Mouse (Mus musculus): Measurements from ENCODE around the gene Txnrd2.

Txnrd2 gene

DNA sequence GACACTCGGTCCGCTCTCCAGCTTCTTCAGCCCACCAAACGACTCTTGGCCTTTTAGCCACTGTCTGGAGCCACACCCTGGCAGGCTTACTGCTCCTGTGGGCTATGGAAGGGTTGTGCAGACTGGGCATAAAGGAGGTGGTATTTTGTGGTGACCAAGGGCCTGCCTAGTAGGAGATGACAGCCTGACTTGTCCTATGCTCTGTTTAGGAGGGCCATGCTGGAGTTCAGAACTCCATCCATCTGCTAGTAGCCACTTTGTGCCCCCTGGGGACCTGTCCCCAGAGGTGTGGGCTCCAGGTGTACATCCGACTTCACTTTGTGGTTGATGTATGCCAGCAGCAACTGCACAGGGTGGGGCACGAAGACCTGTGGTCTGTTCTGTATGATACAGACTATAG lies 32.6 kb upstream of the Txnrd2 start:
- no peak for ATAC-seq (ENCODE audit: low TSS enrichment)

DNA sequence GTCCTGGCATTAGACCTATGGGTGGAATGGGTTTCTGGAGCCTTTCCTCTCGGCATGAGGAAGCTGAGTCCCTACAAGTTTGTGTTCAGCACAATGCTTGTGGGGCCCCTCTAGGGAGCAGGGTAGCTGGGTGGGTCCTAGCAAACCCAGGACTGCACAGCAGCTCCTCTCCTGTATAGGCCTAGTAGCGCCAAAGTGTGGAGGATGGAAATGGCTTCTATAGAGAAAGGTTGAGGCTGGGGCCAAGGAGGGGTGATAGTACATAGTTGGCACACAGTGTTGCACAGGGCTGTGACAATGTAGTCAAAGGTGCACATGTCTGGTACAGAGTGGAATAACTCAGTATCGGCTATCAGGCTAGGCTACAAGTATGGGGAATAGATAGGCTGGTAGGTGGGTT lies 32.1 kb upstream of the Txnrd2 start:
- no peak for ATAC-seq (ENCODE audit: low TSS enrichment)

DNA sequence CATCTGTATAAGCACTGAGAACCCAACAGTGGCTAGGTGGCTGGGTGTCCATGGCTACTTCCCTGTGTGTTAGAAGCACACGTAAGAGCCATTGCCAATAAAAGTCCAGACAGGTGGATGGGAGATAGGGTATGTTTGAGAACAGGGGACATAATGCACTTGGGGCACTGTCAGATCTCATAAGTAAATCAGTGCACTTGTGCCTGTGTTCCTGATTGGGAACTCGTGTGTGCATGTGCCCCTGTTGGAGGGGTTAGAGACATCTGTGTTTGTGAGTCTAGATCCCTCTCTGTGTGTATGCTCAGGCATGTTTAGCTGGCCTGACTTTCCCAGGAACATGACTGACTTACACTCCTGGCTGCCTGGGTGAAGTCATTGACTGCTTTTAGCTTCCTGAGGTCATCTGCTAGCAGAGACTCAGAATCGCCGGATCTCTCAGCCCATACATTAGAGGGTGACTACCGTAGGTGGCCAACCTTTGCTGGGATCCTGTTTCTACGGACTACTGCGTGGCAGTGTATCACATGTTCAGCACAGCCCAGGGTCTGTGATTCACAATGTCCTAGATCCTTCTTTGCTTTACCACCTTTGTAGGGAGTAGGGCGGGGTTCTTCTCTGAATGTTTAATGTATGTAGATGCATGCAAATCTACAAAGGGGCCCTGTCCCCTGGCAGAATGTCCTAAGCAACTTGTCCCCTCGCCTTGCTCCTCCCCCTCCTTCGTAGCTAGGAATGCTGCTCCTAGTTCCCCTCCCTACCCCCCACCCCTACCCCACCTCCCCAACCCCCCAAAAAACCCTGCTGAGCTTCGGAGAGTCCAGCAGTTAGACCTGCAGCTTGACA lies 31.2 kb upstream of the Txnrd2 start:
- peak; percentile 11; the same call in 1 of the 2 replicates for ATAC-seq (ENCODE audit: low TSS enrichment)

DNA sequence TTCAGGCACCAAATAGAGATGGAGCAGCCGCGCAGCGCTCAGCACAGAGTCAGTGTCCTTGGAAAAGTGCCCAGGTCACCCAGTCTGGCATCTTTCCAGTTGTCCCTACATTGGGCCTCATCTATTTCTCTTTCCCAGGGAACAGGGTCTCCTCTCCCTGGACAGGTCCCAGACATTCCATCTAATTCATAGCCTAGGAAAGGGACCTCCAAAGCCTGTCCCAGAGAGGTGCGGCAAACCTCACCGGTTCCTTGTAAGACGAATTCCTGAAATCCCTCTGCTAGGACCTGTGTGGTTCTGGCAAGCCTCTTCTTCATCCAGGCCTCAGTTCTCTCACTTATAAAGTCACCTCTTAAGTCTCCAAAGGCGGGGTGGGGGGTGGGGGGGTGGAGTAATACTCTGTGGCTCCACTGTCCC lies 30.6 kb upstream of the Txnrd2 start:
- ATAC-seq (ENCODE audit: low TSS enrichment): no peak

GRCm38 (mm10) chr16:18396201-18396600 lies 30.0 kb upstream of the Txnrd2 start:
- no peak for ATAC-seq (ENCODE audit: low TSS enrichment)

GRCm38 (mm10) chr16:18396791-18397621 lies 29.2 kb upstream of the Txnrd2 start:
- ATAC-seq (ENCODE audit: low TSS enrichment): no peak

DNA sequence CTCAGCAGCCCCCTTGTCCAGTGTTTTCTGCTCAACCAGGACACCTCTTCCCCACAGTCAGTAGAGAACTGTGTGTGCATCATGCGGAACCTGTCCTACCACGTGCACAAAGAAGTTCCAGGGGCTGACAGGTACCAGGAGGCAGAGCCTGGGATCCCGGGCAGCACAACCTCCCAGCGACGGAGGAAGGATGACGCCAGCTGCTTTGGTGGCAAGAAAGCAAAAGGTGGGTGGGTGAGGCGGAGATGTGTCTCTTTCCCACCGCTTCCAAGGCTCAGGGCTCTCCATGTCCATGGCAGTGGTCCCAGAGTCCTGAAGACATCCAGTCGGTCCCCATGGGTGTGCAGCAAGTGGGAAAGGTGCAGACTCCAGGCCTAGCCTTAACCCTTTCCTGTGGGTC lies 26.2 kb upstream of the Txnrd2 start:
- peak; percentile 51; the same call in 1 of the 2 replicates for ATAC-seq (ENCODE audit: low TSS enrichment)

DNA sequence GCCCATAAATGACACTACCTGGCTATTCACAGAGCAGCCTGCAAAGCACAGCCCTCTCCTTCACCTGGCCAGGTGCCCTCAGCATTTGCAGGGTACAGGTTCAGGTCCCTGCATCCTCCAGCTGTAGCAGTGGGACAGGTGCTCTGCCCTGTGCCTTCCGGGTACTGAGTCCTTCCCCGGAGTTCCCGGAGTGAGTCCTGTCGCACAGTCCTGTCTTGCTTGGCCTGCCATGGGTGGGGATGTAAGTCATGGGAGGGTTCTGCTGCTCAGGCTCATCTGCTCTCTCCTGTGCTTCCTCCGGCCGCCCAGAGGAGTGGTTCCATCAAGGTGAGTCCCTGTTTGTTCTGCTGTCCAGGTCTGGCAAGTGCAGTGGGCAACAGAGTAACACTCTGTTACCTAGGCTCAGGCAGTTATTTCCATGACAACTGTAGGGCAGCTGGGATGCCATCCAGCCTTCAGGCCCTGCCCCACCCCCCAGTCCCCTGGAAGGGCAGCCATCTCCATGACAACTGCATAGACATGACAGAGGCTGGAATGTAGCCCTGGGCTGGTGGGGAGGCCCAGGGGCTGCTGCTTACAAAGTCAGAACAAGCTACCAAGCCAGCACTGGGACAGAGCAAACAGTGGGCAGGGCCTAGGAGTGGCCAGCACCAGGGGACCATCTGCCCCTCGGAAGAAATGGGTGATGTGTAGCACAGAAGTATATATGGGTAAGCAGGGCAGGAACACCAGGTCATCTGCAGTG lies 25.5 kb upstream of the Txnrd2 start:
- ATAC-seq (ENCODE audit: low TSS enrichment): no peak

GRCm38 (mm10) chr16:18403285-18403684 lies 22.9 kb upstream of the Txnrd2 start:
- ATAC-seq (ENCODE audit: low TSS enrichment): no peak

GRCm38 (mm10) chr16:18405091-18405854 lies 20.9 kb upstream of the Txnrd2 start:
- no peak for ATAC-seq (ENCODE audit: low TSS enrichment)

DNA sequence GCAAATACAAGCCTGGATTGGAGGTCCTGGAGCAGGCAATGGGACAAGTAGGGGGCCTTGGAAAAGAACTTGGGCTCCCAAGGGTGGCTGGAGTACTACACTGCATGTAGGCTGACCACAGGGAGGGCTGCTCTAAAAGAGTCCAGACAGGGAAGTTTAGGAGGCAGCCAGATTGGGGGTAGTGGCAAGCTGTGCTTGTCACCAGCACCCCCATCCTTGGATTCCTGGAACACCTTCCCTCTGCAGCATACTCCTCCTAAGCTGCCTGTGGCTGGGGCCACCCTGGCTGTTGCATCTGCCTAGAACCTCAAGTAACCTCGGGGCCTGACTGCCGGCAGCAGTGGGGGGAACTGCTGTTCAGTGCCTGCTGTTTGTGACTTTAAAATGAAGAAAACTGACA lies 20.3 kb upstream of the Txnrd2 start:
- ATAC-seq (ENCODE audit: low TSS enrichment): peak; percentile 45

DNA sequence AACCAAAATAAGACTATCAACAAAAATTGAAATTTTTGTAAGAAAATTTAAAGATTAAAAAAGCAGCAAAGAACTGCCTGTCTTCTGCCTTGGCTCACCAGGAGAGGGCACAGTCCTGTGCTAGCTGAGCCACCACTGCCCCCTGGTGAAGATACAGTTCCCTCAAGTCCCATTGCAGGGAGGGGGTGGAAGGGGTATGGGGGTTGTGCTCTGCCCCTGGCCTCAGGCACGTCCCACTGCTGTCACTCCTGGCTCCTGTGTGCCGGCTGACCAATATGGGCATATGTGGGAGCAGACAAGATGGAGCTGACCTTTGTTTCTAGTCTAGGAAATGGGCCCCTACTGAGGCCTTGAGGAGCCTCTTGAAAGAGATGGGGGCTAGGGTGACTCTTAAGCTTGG lies 19.9 kb upstream of the Txnrd2 start:
- ATAC-seq (ENCODE audit: low TSS enrichment): peak; percentile 60

DNA sequence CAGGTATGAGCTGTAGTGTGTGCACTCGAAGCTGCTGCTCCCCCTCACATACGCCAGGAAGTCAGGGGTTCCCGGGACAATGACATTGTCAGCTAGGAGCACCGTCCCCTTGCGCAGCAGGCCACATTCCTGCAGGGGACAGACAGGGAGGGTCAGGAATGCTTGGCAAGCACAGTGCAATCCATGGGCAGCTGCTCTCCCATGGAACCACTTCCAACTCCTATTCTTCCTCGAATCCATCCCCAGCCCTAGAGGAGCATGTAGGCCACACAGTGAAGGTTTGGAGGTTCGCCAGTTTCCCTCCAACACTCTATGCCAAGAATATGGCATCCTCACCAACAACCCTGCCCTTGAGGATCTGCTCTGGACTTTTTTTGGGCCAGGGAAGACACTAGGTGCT lies 18.3 kb upstream of the Txnrd2 start:
- no peak for ATAC-seq (ENCODE audit: low TSS enrichment)

DNA sequence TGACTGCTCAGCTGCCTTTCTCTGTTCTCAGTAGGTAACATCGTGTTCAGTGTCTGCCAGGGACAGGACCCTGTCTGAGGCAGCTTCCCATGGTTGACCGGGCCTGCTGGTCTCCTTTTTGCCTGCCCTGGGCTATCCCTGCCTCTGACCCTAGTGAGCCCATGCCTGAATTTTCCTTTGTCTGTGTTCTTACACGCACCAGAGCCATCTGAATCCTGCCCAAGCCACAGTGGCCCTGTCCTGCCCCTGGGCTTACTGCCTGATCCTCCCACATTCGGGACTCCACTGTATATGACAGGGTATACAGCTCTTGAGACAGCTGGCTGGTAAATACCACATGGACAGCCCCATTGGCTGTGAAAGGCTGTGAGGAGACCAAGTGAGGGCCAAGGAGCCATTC lies 16.4 kb upstream of the Txnrd2 start:
- no peak for ATAC-seq (ENCODE audit: low TSS enrichment)

DNA sequence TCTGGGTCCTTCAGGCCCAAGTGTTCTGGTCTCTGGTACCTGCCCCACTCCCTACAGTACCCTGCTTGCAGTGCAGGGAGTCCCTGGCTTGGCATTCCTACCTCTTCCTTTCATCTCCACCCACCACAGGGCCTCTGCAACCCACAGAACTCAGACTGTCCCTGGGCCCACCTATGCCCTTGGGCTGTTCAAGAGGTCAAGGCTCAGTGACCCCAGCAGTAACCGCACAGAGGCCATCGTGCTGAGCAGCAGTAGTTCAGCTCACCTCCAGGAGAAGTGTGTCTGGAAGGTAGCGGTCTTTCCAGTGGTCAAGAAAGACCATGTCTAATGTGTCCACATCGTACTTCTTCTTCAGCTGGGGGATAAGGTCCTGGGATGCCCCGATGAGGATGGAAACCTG lies 15.8 kb upstream of the Txnrd2 start:
- no peak for ATAC-seq (ENCODE audit: low TSS enrichment)

GRCm38 (mm10) chr16:18411026-18411649 lies 15.0 kb upstream of the Txnrd2 start:
- ATAC-seq (ENCODE audit: low TSS enrichment): no peak

GRCm38 (mm10) chr16:18411802-18412476 lies 14.2 kb upstream of the Txnrd2 start:
- ATAC-seq (ENCODE audit: low TSS enrichment): no peak

- ATAC-seq (ENCODE audit: low TSS enrichment): no peak
These were observed 13.0 kb upstream of the Txnrd2 start for GRCm38 (mm10) chr16:18413032-18413816.

DNA sequence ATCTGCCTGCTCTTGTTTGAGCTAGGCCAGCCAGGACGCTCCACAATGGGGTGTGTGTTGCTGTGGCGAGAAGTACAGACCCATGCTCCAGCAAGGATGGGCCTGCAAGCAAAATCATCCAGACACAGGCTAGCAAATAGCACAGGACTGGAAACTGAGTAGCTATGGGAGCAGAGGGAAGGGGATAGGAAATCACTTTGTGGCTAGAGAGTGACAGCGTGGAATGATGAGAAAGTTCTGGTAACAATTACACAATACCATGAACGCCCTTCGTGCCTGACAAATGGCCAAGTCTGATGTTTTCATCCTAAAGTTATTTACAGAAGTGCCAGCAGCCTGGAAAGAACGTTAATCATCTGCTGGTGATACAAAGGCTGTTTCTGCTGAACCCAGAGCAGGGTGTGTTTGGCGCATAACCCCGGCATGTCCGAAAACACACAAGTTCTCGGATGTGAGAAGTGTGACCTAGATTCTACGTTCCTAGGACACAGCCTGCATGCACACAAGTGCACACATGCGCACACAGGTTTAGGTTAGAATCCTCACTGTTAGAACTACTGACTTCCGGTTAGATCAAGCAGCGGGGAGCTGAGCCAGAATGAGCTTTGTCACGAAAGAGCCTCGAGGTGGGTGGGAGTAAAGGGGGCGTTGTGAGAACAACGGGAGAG lies 10.0 kb upstream of the Txnrd2 start:
- peak; percentile 80 for ATAC-seq (ENCODE audit: low TSS enrichment)
